10 mouse cellular contexts compared by ENCODE assay signal in the genomic region with DNA sequence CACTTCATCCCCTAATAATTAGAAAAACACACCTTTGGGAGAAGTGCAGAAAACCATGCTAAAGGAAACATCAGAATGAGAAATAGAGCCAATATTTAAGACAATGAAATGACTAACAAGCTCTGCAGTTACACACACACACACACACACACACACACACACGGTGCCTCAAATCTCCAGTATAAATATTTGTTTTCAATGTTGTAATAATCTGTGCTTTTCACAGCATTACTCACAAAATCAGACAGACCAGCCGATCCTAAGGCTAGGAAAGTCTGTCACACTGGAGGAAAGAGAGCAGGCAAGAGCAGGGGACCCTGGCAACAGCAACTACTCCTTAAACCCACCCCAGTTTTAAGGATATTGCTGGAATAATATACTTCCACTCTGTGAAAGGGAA.
DNase-seq lines count a peak whose midpoint lies in the region; ATAC-seq and TF ChIP-seq lines count a peak whose summit lies in the region.
"Had no signal": no experiment of that assay in that cellular context is flagged by ENCODE, and none has a peak within 500 bp of the region (broad histone marks: within the 10 kb centered on the region; RNA-seq: fewer than 3 reads in every experiment).

No protein-coding gene starts in this region.

- no peak for DNase-seq in forebrain, embryonic 10.5 days (ENCODE audit: extremely low spot score, low spot score)
- no peak for DNase-seq in forebrain, embryonic 14.5 days (ENCODE audit: low spot score)
- DNase-seq in layer of hippocampus, adult 2 months (ENCODE audit: low spot score in 2 of 2): no peak
- DNase-seq in layer of hippocampus, postnatal 36 days: no peak
- no peak for DNase-seq in right cerebral cortex, postnatal 14 days
- DNase-seq: thymus, adult 2 months had no signal

- no peak overlapping the region for H3K4me2 ChIP-seq in forebrain, embryonic 14.5 days (ENCODE audit: low read length)
- H3K4me2 ChIP-seq in limb, embryonic 13.5 days (replicated peaks): peak overlapping the region; percentile 59

- no peak overlapping the region for H3K4me3 ChIP-seq in forebrain, embryonic 10.5 days
- no peak overlapping the region for H3K4me3 ChIP-seq in forebrain, embryonic 14.5 days (ENCODE audit: low read depth, low read length)
- no peak overlapping the region; the same call in 1 of the 2 replicates for H3K4me3 ChIP-seq in layer of hippocampus, adult 2 months
- H3K4me3 ChIP-seq in cortical plate, adult 2 months (ENCODE audit: insufficient read depth, low read length): no peak overlapping the region
- H3K4me3 ChIP-seq in limb, embryonic 13.5 days: no peak overlapping the region

- H3K27ac ChIP-seq in forebrain, embryonic 10.5 days: peak overlapping the region; percentile 15; the same call in 1 of the 2 replicates
- no peak overlapping the region for H3K27ac ChIP-seq in forebrain, embryonic 14.5 days (ENCODE audit: low read depth, low read length)
- H3K27ac ChIP-seq in layer of hippocampus, adult 2 months: peak overlapping the region; percentile 90
- peak overlapping the region; percentile 93 for H3K27ac ChIP-seq in cortical plate, adult 2 months (ENCODE audit: insufficient read depth, low read length)
- H3K27ac ChIP-seq in limb, embryonic 13.5 days: peak overlapping the region; percentile 67; the same call in 1 of the 2 replicates

- H3K4me1 ChIP-seq in forebrain, embryonic 10.5 days: peaks cover 28% of the 10 kb centered on the region
- H3K4me1 ChIP-seq in forebrain, embryonic 14.5 days (ENCODE audit: control insufficient read depth, insufficient read depth, low read length): peaks cover 6% of the 10 kb centered on the region
- peaks cover 2% of the 10 kb centered on the region; the same call in 1 of the 2 replicates for H3K4me1 ChIP-seq in cortical plate, adult 2 months (ENCODE audit: control insufficient read depth, insufficient read depth, low read length)
- peaks cover 44% of the 10 kb centered on the region for H3K4me1 ChIP-seq in limb, embryonic 13.5 days

- no peaks in the 10 kb centered on the region for H3K36me3 ChIP-seq in forebrain, embryonic 10.5 days (replicated peaks)
- no peaks in the 10 kb centered on the region for H3K36me3 ChIP-seq in forebrain, embryonic 14.5 days (ENCODE audit: control insufficient read depth, insufficient read depth, low read length)
- no peaks in the 10 kb centered on the region for H3K36me3 ChIP-seq in limb, embryonic 13.5 days
- H3K36me3 ChIP-seq: G1E had no signal

- TF ChIP-seq POLR2A in cortical plate, adult 2 months (IDR thresholded peaks at IDR 0.05; ENCODE audit: extremely low read depth, insufficient read depth, low read length): no peak

- H3K27me3 ChIP-seq in forebrain, embryonic 10.5 days (ENCODE audit: poor library complexity, severe bottlenecking): peaks cover 3% of the 10 kb centered on the region; the same call in 1 of the 2 replicates
- H3K27me3 ChIP-seq in forebrain, embryonic 14.5 days (replicated peaks; ENCODE audit: control insufficient read depth, insufficient read depth, low read length): no peaks in the 10 kb centered on the region
- H3K27me3 ChIP-seq in limb, embryonic 13.5 days: peaks cover 28% of the 10 kb centered on the region

- peaks cover 6% of the 10 kb centered on the region; the same call in 1 of the 2 replicates for H3K9me3 ChIP-seq in forebrain, embryonic 10.5 days
- no peaks in the 10 kb centered on the region for H3K9me3 ChIP-seq in forebrain, embryonic 14.5 days (replicated peaks; ENCODE audit: control insufficient read depth, low read length)
- no peaks in the 10 kb centered on the region; the same call in 1 of the 2 replicates for H3K9me3 ChIP-seq in limb, embryonic 13.5 days

- no peak for ATAC-seq in forebrain, embryonic 14.5 days
- ATAC-seq in limb, embryonic 13.5 days (ENCODE audit: low FRiP score, low read depth): peak; percentile 32
- no peak for ATAC-seq in megakaryocyte, adult 5-6 weeks (ENCODE audit: poor library complexity, severe bottlenecking)

- WGBS in forebrain, embryonic 10.5 days: 69% methylated on average over 2 of the region's 2 CpGs
- 80% methylated on average over 2 of the region's 2 CpGs for WGBS in forebrain, embryonic 14.5 days
- WGBS in limb, embryonic 13.5 days: 23% methylated on average over 2 of the region's 2 CpGs

- no peak overlapping the region for H3K9ac ChIP-seq in forebrain, embryonic 14.5 days (ENCODE audit: low read length)
- no peak overlapping the region; the same call in 1 of the 2 replicates for H3K9ac ChIP-seq in limb, embryonic 13.5 days

- TF ChIP-seq CTCF in layer of hippocampus, adult 2 months (conservative IDR thresholded peaks at IDR 0.05): no peak
- no peak for TF ChIP-seq CTCF in cortical plate, adult 2 months (IDR thresholded peaks at IDR 0.05; ENCODE audit: extremely low read depth, insufficient read depth, low read length)
